Mouse (Mus musculus) right cerebral cortex, postnatal 36 days (tissue): ENCODE results near the gene Sac3d1.

Experiments
- DNase-seq, 2 experiments: peaks; one replicate each; pipeline ENCODE4 v3.0.0; 2022; ENCODE audit warnings: low spot score in 2 of 2, mixed read lengths in 1 of 2

Sac3d1 gene

GRCm38 (mm10) chr19:6069851-6070250, 48.6 kb downstream of the Sac3d1 start:
- DNase-seq = no peak

- DNase-seq = no peak
Measured at GRCm38 (mm10) chr19:6068951-6069350, 49.5 kb downstream of the Sac3d1 start.

GRCm38 (mm10) chr19:6067724-6068415, 50.6 kb downstream of the Sac3d1 start, which contains the start of gene Tm7sf2:
Gene Tm7sf2, minus strand, starts transcription at chr19:6068373.
- peak; percentile 81 to 82 for DNase-seq

- DNase-seq = peak; percentile 76 to 82
Measured at GRCm38 (mm10) chr19:6067011-6067723, 51.3 kb downstream of the Sac3d1 start.

GRCm38 (mm10) chr19:6066571-6066970, 51.9 kb downstream of the Sac3d1 start:
- DNase-seq = no peak
